Mouse (Mus musculus): ENCODE measurements around the gene Rbm47.

- TF ChIP-seq CTCF (IDR thresholded peaks at IDR 0.05; ENCODE audit: control insufficient read depth, insufficient read depth, insufficient replicate concordance, low read depth, low read length) (no peak), POLR2A (IDR thresholded peaks at IDR 0.05; ENCODE audit: control insufficient read depth, low read depth, low read length) (no peak)
Observed at GRCm38 (mm10) chr5:66043897-66044296, 129.0 kb downstream of the Rbm47 start.
